Mouse (Mus musculus) bone marrow macrophage, adult 2 months (primary cell): Measurements from ENCODE around the gene Tma16.

Source experiments
- CTCF ChIP-seq: IDR thresholded peaks from 2 replicates; pipeline ENCODE4 v1.5.1; 2012; ENCODE audit warnings: low read depth, mild to moderate bottlenecking, low read length, moderate library complexity
- POLR2A ChIP-seq: IDR thresholded peaks from 2 replicates; pipeline ENCODE4 v1.6.1; 2012; ENCODE audit warnings: mild to moderate bottlenecking, low read depth, low read length, borderline replicate concordance

- no peak for TF ChIP-seq CTCF
- TF ChIP-seq POLR2A, result no peak
Observed at GRCm38 (mm10) chr8:66441123-66441522, 45.2 kb downstream of the Tma16 start.
